Mouse (Mus musculus): ENCODE data around the gene Son. TPM values are rescaled to one million over a fixed set of nuclear protein-coding genes. Genes with fewer than 3 reads are reported as not detected.
"Not testable (repeated sequence)": the region's sequence is repeated elsewhere in the genome, so short reads cannot be mapped to it uniquely, and the experiment has no call there.

Gene Son
- polyA plus RNA-seq, 1 experiment from 2014 or later, result 164 TPM

DNA sequence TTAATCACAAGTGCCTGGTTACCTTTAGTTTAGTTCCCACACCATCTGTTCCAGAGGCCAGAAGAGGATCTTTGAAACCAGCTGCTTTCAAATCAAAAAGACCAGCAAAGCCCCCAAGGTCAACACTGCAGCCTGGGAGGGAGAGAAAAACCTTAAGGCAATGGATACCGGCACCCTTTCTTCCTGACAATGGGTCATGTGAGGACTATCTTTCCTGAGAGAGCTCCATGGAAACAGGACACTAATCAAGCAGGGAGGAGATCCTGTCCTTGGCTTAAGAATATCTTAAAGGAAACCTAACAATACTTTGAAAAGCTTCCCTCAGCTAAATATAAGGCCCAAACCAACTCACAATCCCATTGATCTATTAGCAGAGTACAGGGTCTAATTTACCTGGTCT, 16.7 kb upstream of the Son start:
- H3K4me1 ChIP-seq (ENCODE audit: control insufficient read depth, insufficient read depth, low read length), result no peaks in the 10 kb centered on the region
- H3K4me3 ChIP-seq (ENCODE audit: low read depth, low read length), result no peak overlapping the region
- no peak overlapping the region for H3K27ac ChIP-seq (ENCODE audit: low read depth, low read length)
- ATAC-seq (ENCODE audit: low read depth), result no peak
- no peaks in the 10 kb centered on the region for H3K9me3 ChIP-seq (ENCODE audit: control insufficient read depth, low read length)
- no peak overlapping the region for H3K9ac ChIP-seq (replicated peaks; ENCODE audit: low read depth, low read length)
- 48% methylated on average over 1 of the region's 1 CpGs for WGBS
- H3K36me3 ChIP-seq (ENCODE audit: control insufficient read depth, insufficient read depth, low read length), result peaks cover 34% of the 10 kb centered on the region
- no peak overlapping the region for H3K4me2 ChIP-seq (ENCODE audit: low read depth, low read length)
- H3K27me3 ChIP-seq (ENCODE audit: control insufficient read depth, insufficient read depth, low read length), result no peaks in the 10 kb centered on the region

DNA sequence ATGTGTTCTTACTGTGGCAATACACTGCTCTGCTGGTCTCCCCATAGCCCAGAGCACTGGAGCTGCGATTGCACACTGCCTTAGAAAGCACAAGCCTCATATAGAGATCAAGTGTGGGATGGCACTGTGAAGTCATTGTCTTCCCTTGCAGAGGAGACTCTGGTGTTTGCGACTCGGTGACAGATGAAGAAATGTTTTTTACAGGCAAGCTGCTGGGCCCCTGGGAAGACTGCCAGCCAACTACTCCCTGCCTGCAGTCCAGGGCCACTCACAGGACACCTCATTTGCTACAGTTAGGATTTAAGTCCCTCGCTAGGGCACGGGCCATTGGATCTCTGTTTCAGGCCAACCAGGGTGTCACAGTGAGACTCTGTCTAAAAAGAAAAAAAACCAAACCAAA, 14.9 kb upstream of the Son start:
- Histone ChIP-seq H3K4me3 (ENCODE audit: low read depth, low read length) (no peak overlapping the region), H3K27me3 (ENCODE audit: control insufficient read depth, insufficient read depth, low read length) (no peaks in the 10 kb centered on the region), H3K36me3 (ENCODE audit: control insufficient read depth, insufficient read depth, low read length) (peaks cover 47% of the 10 kb centered on the region), H3K9me3 (ENCODE audit: control insufficient read depth, low read length) (no peaks in the 10 kb centered on the region), H3K27ac (ENCODE audit: low read depth, low read length) (no peak overlapping the region), H3K4me1 (ENCODE audit: control insufficient read depth, insufficient read depth, low read length) (no peaks in the 10 kb centered on the region), H3K9ac (replicated peaks; ENCODE audit: low read depth, low read length) (no peak overlapping the region), H3K4me2 (ENCODE audit: low read depth, low read length) (no peak overlapping the region)
- no peak for ATAC-seq (ENCODE audit: low read depth)
- WGBS, result 71% methylated on average over 5 of the region's 5 CpGs

DNA sequence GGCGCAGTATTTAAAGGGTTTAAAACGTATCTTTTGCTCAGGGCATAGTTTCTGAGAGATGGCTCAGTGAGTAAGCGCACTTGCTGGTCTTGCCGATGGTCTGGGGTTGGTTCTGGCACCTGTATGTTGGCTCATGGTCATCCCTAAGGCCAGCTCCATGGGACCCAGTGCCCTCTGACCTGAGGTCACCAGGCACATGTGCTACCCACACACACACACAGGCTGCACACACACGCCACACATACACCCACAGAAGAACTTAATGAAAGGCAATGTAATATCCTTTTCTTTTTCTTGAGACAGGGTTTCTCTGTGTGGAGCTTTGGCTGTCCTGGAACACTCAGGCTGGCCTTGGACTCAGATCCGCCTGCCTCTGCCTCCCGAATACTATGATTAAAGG, 14.4 kb upstream of the Son start:
- no peak for ATAC-seq (ENCODE audit: low read depth)
- H3K4me3 ChIP-seq (ENCODE audit: low read depth, low read length), result no peak overlapping the region
- H3K27me3 ChIP-seq (ENCODE audit: control insufficient read depth, insufficient read depth, low read length), result no peaks in the 10 kb centered on the region
- H3K9ac ChIP-seq (replicated peaks; ENCODE audit: low read depth, low read length), result no peak overlapping the region
- H3K4me1 ChIP-seq (ENCODE audit: control insufficient read depth, insufficient read depth, low read length), result no peaks in the 10 kb centered on the region
- no peak overlapping the region for H3K27ac ChIP-seq (ENCODE audit: low read depth, low read length)
- peaks cover 52% of the 10 kb centered on the region for H3K36me3 ChIP-seq (ENCODE audit: control insufficient read depth, insufficient read depth, low read length)
- WGBS, result 95% methylated on average over 7 of the region's 7 CpGs
- no peaks in the 10 kb centered on the region for H3K9me3 ChIP-seq (ENCODE audit: control insufficient read depth, low read length)
- no peak overlapping the region for H3K4me2 ChIP-seq (ENCODE audit: low read depth, low read length)

DNA sequence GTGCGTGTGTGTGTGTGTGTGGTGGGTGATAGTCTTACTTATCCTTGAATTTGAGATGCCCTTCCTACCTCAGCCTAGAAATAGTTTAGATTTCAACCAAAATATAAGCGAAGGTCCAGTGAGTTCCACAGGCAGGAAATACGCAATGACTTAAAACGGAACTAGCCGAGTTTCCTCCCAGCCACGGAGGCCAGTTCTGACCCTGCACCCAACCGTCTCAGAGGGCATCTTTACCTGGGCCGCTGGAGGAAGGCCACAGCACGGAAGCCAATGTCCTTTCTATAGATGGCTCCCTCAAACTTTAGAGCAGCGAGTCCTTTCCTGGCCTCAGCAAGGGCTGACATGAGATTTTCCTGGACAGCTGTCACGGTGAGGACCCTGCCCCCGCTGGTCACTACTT, 13.7 kb upstream of the Son start:
- peaks cover 54% of the 10 kb centered on the region for H3K36me3 ChIP-seq (ENCODE audit: control insufficient read depth, insufficient read depth, low read length)
- H3K4me3 ChIP-seq (ENCODE audit: low read depth, low read length), result no peak overlapping the region
- H3K4me1 ChIP-seq (ENCODE audit: control insufficient read depth, insufficient read depth, low read length), result no peaks in the 10 kb centered on the region
- no peak overlapping the region for H3K4me2 ChIP-seq (ENCODE audit: low read depth, low read length)
- H3K9me3 ChIP-seq (ENCODE audit: control insufficient read depth, low read length), result no peaks in the 10 kb centered on the region
- H3K27me3 ChIP-seq (ENCODE audit: control insufficient read depth, insufficient read depth, low read length), result no peaks in the 10 kb centered on the region
- H3K9ac ChIP-seq (replicated peaks; ENCODE audit: low read depth, low read length), result no peak overlapping the region
- no peak for ATAC-seq (ENCODE audit: low read depth)
- no peak overlapping the region for H3K27ac ChIP-seq (ENCODE audit: low read depth, low read length)
- 93% methylated on average over 12 of the region's 12 CpGs for WGBS

DNA sequence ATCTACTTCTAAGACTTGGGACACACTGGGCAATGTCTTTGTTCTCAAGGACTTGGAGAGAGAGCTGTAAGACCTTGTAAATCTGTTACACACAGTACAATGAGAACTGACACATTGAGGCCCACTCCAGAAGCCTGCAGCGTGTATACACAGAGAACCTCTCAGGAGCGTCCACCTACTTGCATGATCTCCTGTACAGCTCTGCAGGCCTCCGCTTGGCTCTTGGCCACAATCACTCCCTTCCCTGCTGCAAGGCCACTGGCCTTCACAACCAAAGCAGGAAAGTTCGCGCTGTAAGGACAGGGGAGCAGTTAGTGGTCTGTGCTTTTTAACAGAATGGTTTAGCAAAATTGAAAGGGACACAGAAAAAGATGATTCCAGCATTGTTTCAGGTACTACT, 8.1 kb upstream of the Son start:
- H3K4me3 ChIP-seq (ENCODE audit: low read depth, low read length), result no peak overlapping the region
- no peak for ATAC-seq (ENCODE audit: low read depth)
- WGBS, result 95% methylated on average over 5 of the region's 5 CpGs
- H3K4me2 ChIP-seq (ENCODE audit: low read depth, low read length), result no peak overlapping the region
- H3K27me3 ChIP-seq (ENCODE audit: control insufficient read depth, insufficient read depth, low read length), result no peaks in the 10 kb centered on the region
- no peak overlapping the region for H3K9ac ChIP-seq (replicated peaks; ENCODE audit: low read depth, low read length)
- peaks cover 53% of the 10 kb centered on the region; the same call in 1 of the 2 replicates for H3K36me3 ChIP-seq (ENCODE audit: control insufficient read depth, insufficient read depth, low read length)
- H3K27ac ChIP-seq (ENCODE audit: low read depth, low read length), result no peak overlapping the region
- H3K4me1 ChIP-seq (ENCODE audit: control insufficient read depth, insufficient read depth, low read length), result no peaks in the 10 kb centered on the region
- H3K9me3 ChIP-seq (ENCODE audit: control insufficient read depth, low read length), result no peaks in the 10 kb centered on the region

DNA sequence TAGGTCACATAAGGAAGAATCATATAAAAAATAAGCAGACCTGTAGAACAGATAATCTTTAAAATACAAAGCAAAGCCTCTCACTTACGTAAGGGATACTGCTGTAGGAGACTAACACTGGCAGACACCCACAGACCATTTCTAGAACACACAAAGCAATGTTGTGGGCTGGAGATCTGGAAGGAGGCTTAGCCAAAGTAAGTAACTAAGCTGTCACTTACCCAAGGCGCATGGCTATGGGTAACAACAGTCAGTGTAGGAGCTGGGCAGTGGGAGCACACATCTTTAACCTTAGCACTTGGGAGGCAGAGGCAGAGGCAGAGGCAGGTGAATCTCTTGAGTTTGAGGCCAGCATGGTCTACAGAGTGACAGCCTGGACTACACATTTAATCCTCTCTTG, 7.7 kb upstream of the Son start:
- Histone ChIP-seq H3K36me3 (ENCODE audit: control insufficient read depth, insufficient read depth, low read length) (peaks cover 53% of the 10 kb centered on the region; the same call in 1 of the 2 replicates), H3K27ac (ENCODE audit: low read depth, low read length) (no peak overlapping the region)
- WGBS, result 95% methylated on average over 2 of the region's 2 CpGs

DNA sequence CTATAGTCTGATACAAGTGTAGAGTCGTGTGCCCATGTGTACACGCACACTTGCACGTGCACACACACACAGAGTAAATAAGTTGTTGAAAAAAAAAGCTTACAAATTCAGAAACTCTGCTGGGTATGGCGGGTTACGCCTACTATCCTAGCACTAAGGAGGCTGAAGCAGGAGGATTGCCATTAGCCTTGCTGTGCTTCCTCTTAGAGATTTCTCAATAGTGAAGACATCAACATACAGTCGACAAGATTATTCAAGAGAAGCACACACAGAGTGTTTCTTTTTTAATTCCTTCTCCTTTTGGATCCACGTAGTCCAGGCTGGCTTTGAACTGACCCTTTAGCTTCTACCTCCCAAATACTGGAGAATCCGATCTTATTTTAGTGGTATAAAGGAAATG, 7.1 kb upstream of the Son start:
- Histone ChIP-seq H3K4me1 (ENCODE audit: control insufficient read depth, insufficient read depth, low read length) (no peaks in the 10 kb centered on the region), H3K9me3 (ENCODE audit: control insufficient read depth, low read length) (no peaks in the 10 kb centered on the region), H3K4me2 (ENCODE audit: low read depth, low read length) (no peak overlapping the region), H3K4me3 (ENCODE audit: low read depth, low read length) (no peak overlapping the region), H3K9ac (replicated peaks; ENCODE audit: low read depth, low read length) (no peak overlapping the region), H3K27me3 (ENCODE audit: control insufficient read depth, insufficient read depth, low read length) (no peaks in the 10 kb centered on the region), H3K36me3 (ENCODE audit: control insufficient read depth, insufficient read depth, low read length) (peaks cover 50% of the 10 kb centered on the region; the same call in 1 of the 2 replicates), H3K27ac (ENCODE audit: low read depth, low read length) (no peak overlapping the region)
- 93% methylated on average over 8 of the region's 8 CpGs for WGBS
- no peak for ATAC-seq (ENCODE audit: low read depth)

More for the DNA sequence above, 7.7 kb upstream of the Son start:
- ATAC-seq (ENCODE audit: low read depth), result no peak
- Histone ChIP-seq H3K4me3 (ENCODE audit: low read depth, low read length) (no peak overlapping the region), H3K9ac (replicated peaks; ENCODE audit: low read depth, low read length) (no peak overlapping the region), H3K9me3 (ENCODE audit: control insufficient read depth, low read length) (no peaks in the 10 kb centered on the region), H3K27me3 (ENCODE audit: control insufficient read depth, insufficient read depth, low read length) (no peaks in the 10 kb centered on the region), H3K4me2 (ENCODE audit: low read depth, low read length) (no peak overlapping the region), H3K4me1 (ENCODE audit: control insufficient read depth, insufficient read depth, low read length) (no peaks in the 10 kb centered on the region)

DNA sequence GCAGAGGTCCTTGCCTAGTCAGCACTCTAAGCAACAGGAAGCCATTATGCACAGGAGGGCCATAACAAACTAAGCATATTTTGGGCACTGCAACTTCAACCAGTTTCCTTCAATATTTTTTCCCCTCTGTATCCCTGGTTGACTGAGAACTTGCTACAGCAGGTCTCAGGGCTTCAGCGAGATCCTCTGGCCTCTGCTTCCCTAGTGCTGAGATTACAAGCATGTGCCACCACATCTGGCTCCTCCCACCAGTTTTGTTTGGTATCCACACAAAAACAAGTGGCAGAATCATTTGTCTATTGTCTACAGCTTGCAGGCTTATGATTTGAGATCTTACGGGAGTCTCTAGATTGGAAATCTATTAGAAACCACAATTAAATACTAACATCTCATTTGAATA, 2.4 kb upstream of the Son start:
- H3K4me3 ChIP-seq (ENCODE audit: low read depth, low read length), result no peak overlapping the region
- H3K9me3 ChIP-seq (ENCODE audit: control insufficient read depth, low read length), result no peaks in the 10 kb centered on the region
- H3K27me3 ChIP-seq (ENCODE audit: control insufficient read depth, insufficient read depth, low read length), result no peaks in the 10 kb centered on the region
- 90% methylated on average over 2 of the region's 2 CpGs for WGBS
- no peak for ATAC-seq (ENCODE audit: low read depth)
- peaks cover 10% of the 10 kb centered on the region; the same call in 1 of the 2 replicates for H3K36me3 ChIP-seq (ENCODE audit: control insufficient read depth, insufficient read depth, low read length)
- H3K9ac ChIP-seq (replicated peaks; ENCODE audit: low read depth, low read length), result no peak overlapping the region
- H3K4me2 ChIP-seq (ENCODE audit: low read depth, low read length), result no peak overlapping the region
- peaks cover 9% of the 10 kb centered on the region for H3K4me1 ChIP-seq (ENCODE audit: control insufficient read depth, insufficient read depth, low read length)
- no peak overlapping the region for H3K27ac ChIP-seq (ENCODE audit: low read depth, low read length)

DNA sequence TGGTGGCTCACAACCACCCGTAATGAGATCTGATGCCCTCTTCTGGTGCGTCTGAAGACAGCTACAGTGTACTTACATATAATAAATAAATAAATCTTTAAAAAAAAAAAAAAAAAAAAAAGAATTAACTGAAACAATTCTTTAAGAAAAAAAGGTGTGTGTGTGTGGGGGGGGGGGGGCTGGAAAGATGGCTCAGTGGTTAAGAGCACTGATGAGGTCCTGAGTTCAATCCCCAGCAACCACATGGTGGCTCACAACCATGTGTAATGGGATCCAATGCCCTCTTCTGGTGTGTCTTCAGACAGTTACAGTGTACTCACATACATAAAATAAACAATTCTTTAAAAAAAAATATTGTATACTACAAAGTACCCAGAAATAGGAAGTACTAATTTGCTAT, 1.9 kb upstream of the Son start:
- H3K27ac ChIP-seq (ENCODE audit: low read depth, low read length); H3K4me2 ChIP-seq (ENCODE audit: low read depth, low read length); H3K4me3 ChIP-seq (ENCODE audit: low read depth, low read length); H3K9me3 ChIP-seq (ENCODE audit: control insufficient read depth, low read length); H3K27me3 ChIP-seq (ENCODE audit: control insufficient read depth, insufficient read depth, low read length); H3K9ac ChIP-seq (replicated peaks; ENCODE audit: low read depth, low read length); H3K36me3 ChIP-seq (ENCODE audit: control insufficient read depth, insufficient read depth, low read length); ATAC-seq (ENCODE audit: low read depth): not testable (repeated sequence)
- WGBS, result no CpG with 5 or more reads among the region's 2 CpGs
- peaks cover 12% of the 10 kb centered on the region for H3K4me1 ChIP-seq (ENCODE audit: control insufficient read depth, insufficient read depth, low read length)
